Mouse (Mus musculus): ENCODE measurements around the gene Mon2. TPM values are rescaled to one million over a fixed set of nuclear protein-coding genes. Genes with fewer than 3 reads are reported as not detected.

The Mon2 gene
- polyA plus RNA-seq (2014; fragmentation: Illumina TruSeq; extraction: RNeasy Lipid Tissue Mini Kit (QIAGEN cat#74804); ENCODE audit: low read depth, low replicate concordance) = 64.6 TPM

GRCm38 (mm10) chr10:123076245-123077023, at the start of gene Mon2:
Gene Mon2 (minus strand): TSS chr10:123076505.

Other genes starting within 250 kb of the Mon2 start
- 44.4 TPM for gene Usp15, start 120.5 kb upstream of the Mon2 start, polyA plus RNA-seq (2014; fragmentation: Illumina TruSeq; extraction: RNeasy Lipid Tissue Mini Kit (QIAGEN cat#74804); ENCODE audit: low read depth, low replicate concordance)
- gene Fam19a2, start 187.5 kb upstream of the Mon2 start, polyA plus RNA-seq (2014; fragmentation: Illumina TruSeq; extraction: RNeasy Lipid Tissue Mini Kit (QIAGEN cat#74804); ENCODE audit: low read depth, low replicate concordance) = not detected

All from adipose tissue, adult 10 weeks (tissue).